Mouse (Mus musculus): Measurements from ENCODE around the gene Rnf216. TPM values are rescaled to one million over a fixed set of nuclear protein-coding genes. Genes with fewer than 3 reads are reported as not detected.

Rnf216 gene
- polyA plus RNA-seq, 1 experiment: 17.7 TPM

- Histone ChIP-seq H3K36me3 (replicated peaks; ENCODE audit: low read length) (peaks cover 73% of the 10 kb centered on the region), H3K4me1 (peaks cover 54% of the 10 kb centered on the region)
These were observed 80.1 kb downstream of the Rnf216 start for GRCm38 (mm10) chr5:143032639-143033146.

GRCm38 (mm10) chr5:143031681-143032080, 81.1 kb downstream of the Rnf216 start:
- Histone ChIP-seq H3K27me3 (replicated peaks) (no peaks in the 10 kb centered on the region), H3K4me1 (peaks cover 45% of the 10 kb centered on the region), H3K36me3 (replicated peaks; ENCODE audit: low read length) (peaks cover 75% of the 10 kb centered on the region), H3K9me3 (no peaks in the 10 kb centered on the region), H3K4me3 (replicated peaks) (no peak overlapping the region)
- TF ChIP-seq GATA1 (IDR thresholded peaks at IDR 0.05; ENCODE audit: borderline replicate concordance, low read length): no peak
- TF ChIP-seq FLI1 (IDR thresholded peaks at IDR 0.05; ENCODE audit: low read length): no peak

More at GRCm38 (mm10) chr5:143032639-143033146, 80.1 kb downstream of the Rnf216 start:
- peak overlapping the region; percentile 57 for H3K4me3 ChIP-seq (replicated peaks)
- H3K27me3 ChIP-seq (replicated peaks): no peaks in the 10 kb centered on the region
- no peak for TF ChIP-seq FLI1 (IDR thresholded peaks at IDR 0.05; ENCODE audit: low read length)
- no peak for TF ChIP-seq GATA1 (IDR thresholded peaks at IDR 0.05; ENCODE audit: borderline replicate concordance, low read length)
- no peaks in the 10 kb centered on the region for H3K9me3 ChIP-seq

GRCm38 (mm10) chr5:143031193-143031592, 81.6 kb downstream of the Rnf216 start:
- Histone ChIP-seq H3K4me1 (peaks cover 40% of the 10 kb centered on the region), H3K36me3 (replicated peaks; ENCODE audit: low read length) (peaks cover 79% of the 10 kb centered on the region), H3K4me3 (replicated peaks) (no peak overlapping the region), H3K9me3 (no peaks in the 10 kb centered on the region), H3K27me3 (replicated peaks) (no peaks in the 10 kb centered on the region)
- TF ChIP-seq GATA1 (IDR thresholded peaks at IDR 0.05; ENCODE audit: borderline replicate concordance, low read length): no peak
- TF ChIP-seq FLI1 (IDR thresholded peaks at IDR 0.05; ENCODE audit: low read length): no peak

GRCm38 (mm10) chr5:143023887-143024286, 88.9 kb downstream of the Rnf216 start:
- Histone ChIP-seq H3K4me1 (peaks cover 15% of the 10 kb centered on the region), H3K27me3 (replicated peaks) (no peaks in the 10 kb centered on the region), H3K9me3 (no peaks in the 10 kb centered on the region), H3K4me3 (replicated peaks) (no peak overlapping the region), H3K36me3 (replicated peaks; ENCODE audit: low read length) (peaks cover 90% of the 10 kb centered on the region)
- TF ChIP-seq FLI1 (IDR thresholded peaks at IDR 0.05; ENCODE audit: low read length): no peak
- TF ChIP-seq GATA1 (IDR thresholded peaks at IDR 0.05; ENCODE audit: borderline replicate concordance, low read length): no peak

GRCm38 (mm10) chr5:143022956-143023355, 89.8 kb downstream of the Rnf216 start:
- H3K27me3 ChIP-seq (replicated peaks): no peaks in the 10 kb centered on the region
- peaks cover 89% of the 10 kb centered on the region for H3K36me3 ChIP-seq (replicated peaks; ENCODE audit: low read length)
- H3K9me3 ChIP-seq: no peaks in the 10 kb centered on the region
- no peak overlapping the region for H3K4me3 ChIP-seq (replicated peaks)
- TF ChIP-seq GATA1 (IDR thresholded peaks at IDR 0.05; ENCODE audit: borderline replicate concordance, low read length): no peak
- no peak for TF ChIP-seq FLI1 (IDR thresholded peaks at IDR 0.05; ENCODE audit: low read length)
- H3K4me1 ChIP-seq: peaks cover 24% of the 10 kb centered on the region

- Histone ChIP-seq H3K4me1 (peaks cover 38% of the 10 kb centered on the region), H3K9me3 (no peaks in the 10 kb centered on the region), H3K4me3 (replicated peaks) (peak overlapping the region; percentile 13), H3K27me3 (replicated peaks) (no peaks in the 10 kb centered on the region), H3K36me3 (replicated peaks; ENCODE audit: low read length) (peaks cover 81% of the 10 kb centered on the region)
- TF ChIP-seq FLI1 (IDR thresholded peaks at IDR 0.05; ENCODE audit: low read length): no peak
- no peak for TF ChIP-seq GATA1 (IDR thresholded peaks at IDR 0.05; ENCODE audit: borderline replicate concordance, low read length)
These were observed 95.4 kb downstream of the Rnf216 start for GRCm38 (mm10) chr5:143017401-143017800.

GRCm38 (mm10) chr5:143009383-143009782, 103.4 kb downstream of the Rnf216 start:
- no peaks in the 10 kb centered on the region for H3K27me3 ChIP-seq (replicated peaks)
- no peaks in the 10 kb centered on the region for H3K9me3 ChIP-seq
- peaks cover 53% of the 10 kb centered on the region for H3K36me3 ChIP-seq (replicated peaks; ENCODE audit: low read length)
- no peak for TF ChIP-seq FLI1 (IDR thresholded peaks at IDR 0.05; ENCODE audit: low read length)
- no peak for TF ChIP-seq GATA1 (IDR thresholded peaks at IDR 0.05; ENCODE audit: borderline replicate concordance, low read length)
- peaks cover 15% of the 10 kb centered on the region for H3K4me1 ChIP-seq
- H3K4me3 ChIP-seq (replicated peaks): no peak overlapping the region

- H3K4me3 ChIP-seq (replicated peaks): no peak overlapping the region
- H3K36me3 ChIP-seq (replicated peaks; ENCODE audit: low read length): peaks cover 74% of the 10 kb centered on the region
- no peaks in the 10 kb centered on the region for H3K27me3 ChIP-seq (replicated peaks)
- TF ChIP-seq GATA1 (IDR thresholded peaks at IDR 0.05; ENCODE audit: borderline replicate concordance, low read length) (no peak), FLI1 (IDR thresholded peaks at IDR 0.05; ENCODE audit: low read length) (no peak)
- peaks cover 31% of the 10 kb centered on the region for H3K4me1 ChIP-seq
- H3K9me3 ChIP-seq: no peaks in the 10 kb centered on the region
These were observed 111.9 kb downstream of the Rnf216 start for GRCm38 (mm10) chr5:143000654-143001500.

GRCm38 (mm10) chr5:143000091-143000490, 112.7 kb downstream of the Rnf216 start:
- Histone ChIP-seq H3K27me3 (replicated peaks) (no peaks in the 10 kb centered on the region), H3K4me1 (peaks cover 31% of the 10 kb centered on the region), H3K36me3 (replicated peaks; ENCODE audit: low read length) (peaks cover 78% of the 10 kb centered on the region), H3K9me3 (no peaks in the 10 kb centered on the region), H3K4me3 (replicated peaks) (no peak overlapping the region)
- no peak for TF ChIP-seq FLI1 (IDR thresholded peaks at IDR 0.05; ENCODE audit: low read length)
- no peak for TF ChIP-seq GATA1 (IDR thresholded peaks at IDR 0.05; ENCODE audit: borderline replicate concordance, low read length)

- TF ChIP-seq GATA1 (IDR thresholded peaks at IDR 0.05; ENCODE audit: borderline replicate concordance, low read length): no peak
- no peak for TF ChIP-seq FLI1 (IDR thresholded peaks at IDR 0.05; ENCODE audit: low read length)
- H3K9me3 ChIP-seq: no peaks in the 10 kb centered on the region
- H3K4me1 ChIP-seq: peaks cover 31% of the 10 kb centered on the region
- no peaks in the 10 kb centered on the region for H3K27me3 ChIP-seq (replicated peaks)
- peaks cover 87% of the 10 kb centered on the region for H3K36me3 ChIP-seq (replicated peaks; ENCODE audit: low read length)
- no peak overlapping the region for H3K4me3 ChIP-seq (replicated peaks)
These were observed 114.6 kb downstream of the Rnf216 start for GRCm38 (mm10) chr5:142998171-142998570.

Data from megakaryocyte, embryonic 14.5 days (primary cell).